Mouse (Mus musculus) heart, embryonic 12.5 days (tissue): ENCODE results near the gene Ap3s2. TPM values are rescaled to one million over a fixed set of nuclear protein-coding genes. Genes with fewer than 3 reads are reported as not detected.

ENCODE experiments used
- ATAC-seq: fragments of 200-750 bp; cut with Nextera tagmentation; 2 replicates; pipeline ENCODE4 v1.8.0; 2017; ENCODE audit warnings: moderate TSS enrichment, moderate library complexity; ENCODE audit not compliant: insufficient number of reproducible peaks, low FRiP score
- H3K27ac ChIP-seq: fragments of 300-500 bp; sonication (generic); 2 replicates; pipeline ENCODE4 v1.5.1; 2016; ENCODE audit warnings: mild to moderate bottlenecking, moderate library complexity; ENCODE audit not compliant: poor library complexity, severe bottlenecking
- H3K27me3 ChIP-seq: fragments of 300-500 bp; sonication (generic); replicated peaks from 2 replicates; pipeline ENCODE4 v1.6.1; 2016; ENCODE audit warnings: mild to moderate bottlenecking, moderate library complexity
- H3K36me3 ChIP-seq: fragments of 300-500 bp; sonication (generic); 2 replicates; pipeline ENCODE4 v1.6.1; 2016; ENCODE audit warnings: mild to moderate bottlenecking, moderate library complexity
- H3K4me1 ChIP-seq: fragments of 300-500 bp; sonication (generic); replicated peaks from 2 replicates; pipeline ENCODE4 v1.6.1; 2016; ENCODE audit warnings: mild to moderate bottlenecking
- H3K4me2 ChIP-seq: fragments of 300-500 bp; sonication (generic); 2 replicates; pipeline ENCODE4 v1.6.1; 2016; ENCODE audit warnings: mild to moderate bottlenecking, moderate library complexity
- H3K4me3 ChIP-seq: fragments of 300-500 bp; sonication (generic); 2 replicates; pipeline ENCODE4 v1.5.1; 2016; ENCODE audit warnings: mild to moderate bottlenecking
- H3K9ac ChIP-seq: fragments of 300-500 bp; sonication (generic); 2 replicates; pipeline ENCODE4 v1.6.1; 2016; ENCODE audit warnings: mild to moderate bottlenecking, moderate library complexity
- H3K9me3 ChIP-seq: fragments of 300-500 bp; sonication (generic); replicated peaks from 2 replicates; pipeline ENCODE4 v1.6.1; 2016; ENCODE audit warnings: mild to moderate bottlenecking, moderate library complexity
- WGBS: fragments of 180-500 bp; shearing (Covaris S2); methylation state at CpG from one replicate; pipeline ENCODE4 v1.1.7; 2016; 5-methylcytosine and 5-hydroxymethylcytosine counted together
- polyA plus RNA-seq: library from polyadenylated mRNA; unstranded; fragments of >200 nt; fragmentation: Nextera tagmentation; extraction: Ambion mirVana; gene quantifications from 2 replicates; pipeline ENCODE4 v1.2.1, GENCODE M21; 2016

Ap3s2 gene
- polyA plus RNA-seq = 33.4 and 36.6 TPM in 2 replicates

DNA sequence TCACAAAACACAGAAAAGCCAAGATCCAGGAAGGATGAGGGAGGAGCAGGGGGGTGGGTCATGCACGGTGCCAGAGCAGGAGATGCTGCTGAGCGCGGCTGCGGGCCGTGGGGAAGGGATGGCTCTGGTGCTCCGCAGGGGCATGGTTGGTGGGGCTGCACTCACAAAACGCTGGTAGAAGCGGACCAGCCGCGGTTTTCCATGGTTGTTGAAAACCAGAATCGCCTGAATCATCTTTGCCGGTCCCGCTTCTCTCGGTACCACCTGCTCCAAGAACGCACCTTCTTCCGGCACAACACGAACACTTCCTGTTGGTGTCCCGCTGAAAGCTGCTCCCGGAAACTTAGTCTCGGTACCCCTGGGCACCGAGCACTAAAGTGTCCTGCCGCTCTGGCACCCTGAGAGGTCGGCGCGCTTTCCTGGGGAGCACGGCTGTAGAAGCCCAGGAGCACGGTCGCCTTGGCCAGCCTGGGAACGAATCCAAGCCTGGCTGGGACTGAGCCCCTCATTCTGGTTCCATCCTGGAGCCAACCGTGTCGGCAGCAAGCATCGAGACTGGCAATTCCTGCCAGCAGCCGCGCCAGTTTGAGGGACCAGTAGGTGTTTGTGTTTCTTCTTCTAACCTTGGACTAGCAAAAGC, at the start of gene Ap3s2:
Gene Ap3s2 (minus strand): TSS at position 306 of the 640 bp plus-strand sequence.
- peak; percentile 89 for ATAC-seq
- WGBS = under 1% methylated on average over 34 of the region's 34 CpGs
- Histone ChIP-seq H3K27ac (peak within 1 kb of the TSS; percentile 69; the same call in 1 of the 2 replicates), H3K4me3 (peak within 1 kb of the TSS; percentile 66), H3K9me3 (no peaks in the 10 kb centered on the region), H3K27me3 (no peaks in the 10 kb centered on the region), H3K9ac (peak within 1 kb of the TSS; percentile 72), H3K4me1 (peaks cover 6% of the 10 kb centered on the region), H3K4me2 (peak within 1 kb of the TSS; percentile 82), H3K36me3 (peaks cover 8% of the 10 kb centered on the region; the same call in 1 of the 2 replicates)

DNA sequence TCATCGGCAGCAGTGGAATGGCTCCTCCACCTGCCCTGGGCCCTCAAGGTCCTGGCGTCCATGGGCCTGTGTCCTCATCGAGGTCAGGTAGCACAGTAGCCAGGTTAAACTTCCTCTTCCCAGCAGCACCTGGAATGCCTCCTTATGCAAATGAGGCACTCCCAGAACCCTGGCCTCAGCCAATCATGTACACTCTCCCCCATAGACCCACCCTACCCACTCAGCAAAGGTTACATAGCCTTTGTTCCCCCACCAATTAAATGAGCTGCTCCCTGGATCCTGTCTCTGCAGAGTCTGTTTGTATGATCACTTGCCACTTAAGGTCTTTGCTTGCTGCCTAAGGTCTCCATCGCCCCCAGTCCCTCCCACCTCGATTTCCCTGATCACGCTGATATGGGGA, 47.9 kb upstream of the Ap3s2 start:
- H3K9me3 ChIP-seq = no peaks in the 10 kb centered on the region
- ATAC-seq = no peak

DNA sequence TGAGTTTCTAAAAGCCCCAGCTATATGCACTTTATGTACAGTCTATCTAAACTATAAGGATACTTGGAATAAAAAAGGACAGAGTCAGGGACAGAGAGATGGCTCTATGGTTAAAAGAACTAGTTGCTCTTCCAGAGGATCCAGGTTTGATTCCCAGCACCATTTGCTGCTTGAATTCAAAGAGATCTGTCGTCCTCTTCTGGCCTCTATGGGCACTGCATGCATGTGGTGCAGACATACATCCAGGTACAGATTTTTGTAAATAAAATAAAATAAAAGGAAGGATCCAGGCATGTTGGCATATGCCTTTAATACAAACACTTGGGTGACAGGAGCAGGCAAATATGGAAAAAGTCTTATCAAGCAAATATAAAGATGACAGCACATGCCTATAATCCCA, 41.2 kb upstream of the Ap3s2 start:
- Histone ChIP-seq H3K4me3 (no peak overlapping the region), H3K36me3 (no peaks in the 10 kb centered on the region), H3K4me2 (no peak overlapping the region), H3K4me1 (no peaks in the 10 kb centered on the region), H3K9me3 (no peaks in the 10 kb centered on the region), H3K27ac (no peak overlapping the region), H3K9ac (no peak overlapping the region), H3K27me3 (no peaks in the 10 kb centered on the region)
- ATAC-seq = no peak
- 41% methylated on average over 1 of the region's 1 CpGs for WGBS

More for the DNA sequence above, 47.9 kb upstream of the Ap3s2 start:
- Histone ChIP-seq H3K27ac (no peak overlapping the region), H3K9ac (no peak overlapping the region), H3K4me1 (no peaks in the 10 kb centered on the region), H3K4me3 (no peak overlapping the region), H3K27me3 (no peaks in the 10 kb centered on the region), H3K36me3 (no peaks in the 10 kb centered on the region), H3K4me2 (no peak overlapping the region)
- WGBS = 76% methylated on average over 6 of the region's 6 CpGs

DNA sequence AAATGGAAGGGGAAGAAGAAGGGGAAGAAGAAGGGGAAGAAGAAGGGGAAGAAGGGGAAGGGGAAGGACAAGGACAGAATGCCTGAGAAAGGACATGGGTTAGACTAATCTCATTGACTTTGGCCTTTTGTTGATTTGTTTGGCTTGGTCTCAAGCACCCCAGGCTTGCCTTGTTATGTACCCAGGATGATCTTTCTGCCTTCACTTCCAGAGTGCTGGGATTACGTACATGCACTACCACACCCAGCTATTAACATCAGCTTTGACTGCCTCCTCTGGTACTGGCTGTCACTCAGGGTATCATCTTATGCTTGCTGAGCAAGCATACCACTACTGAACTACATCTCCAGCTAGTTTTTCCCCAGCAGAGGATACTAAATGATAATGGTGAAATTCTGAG, 35.7 kb upstream of the Ap3s2 start:
- peaks cover 6% of the 10 kb centered on the region; the same call in 1 of the 2 replicates for H3K9me3 ChIP-seq
- no peak overlapping the region for H3K9ac ChIP-seq

DNA sequence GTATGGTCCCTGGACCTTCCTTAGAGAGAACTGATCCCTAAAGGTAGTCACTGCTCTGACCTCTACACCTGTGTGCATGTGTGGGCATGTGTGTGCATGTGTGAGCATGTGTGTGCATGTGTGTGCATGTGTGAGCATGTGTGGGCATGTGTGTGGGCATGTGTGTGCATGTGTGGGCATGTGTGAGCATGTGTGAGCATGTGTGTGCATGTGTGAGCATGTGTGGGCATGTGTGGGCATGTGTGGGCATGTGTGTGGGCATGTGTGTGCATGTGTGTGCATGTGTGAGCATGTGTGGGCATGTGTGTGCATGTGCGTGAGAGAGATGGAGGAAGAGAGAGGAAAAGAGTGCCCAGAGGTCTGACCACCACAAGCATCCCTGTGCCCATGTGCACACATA, 34.4 kb upstream of the Ap3s2 start:
- no peak for ATAC-seq
- Histone ChIP-seq H3K9me3 (peaks cover 6% of the 10 kb centered on the region; the same call in 1 of the 2 replicates), H3K36me3 (no peaks in the 10 kb centered on the region), H3K9ac (no peak overlapping the region), H3K4me1 (no peaks in the 10 kb centered on the region), H3K4me2 (no peak overlapping the region), H3K4me3 (no peak overlapping the region), H3K27ac (no peak overlapping the region), H3K27me3 (no peaks in the 10 kb centered on the region)
- 86% methylated on average over 1 of the region's 1 CpGs for WGBS

More for the DNA sequence above, 35.7 kb upstream of the Ap3s2 start:
- H3K4me3 ChIP-seq = no peak overlapping the region
- H3K27me3 ChIP-seq = no peaks in the 10 kb centered on the region
- no peak overlapping the region for H3K4me2 ChIP-seq
- H3K36me3 ChIP-seq = no peaks in the 10 kb centered on the region
- H3K4me1 ChIP-seq = no peaks in the 10 kb centered on the region
- no peak overlapping the region for H3K27ac ChIP-seq
- ATAC-seq = no peak
- 88% methylated on average over 1 of the region's 1 CpGs for WGBS

DNA sequence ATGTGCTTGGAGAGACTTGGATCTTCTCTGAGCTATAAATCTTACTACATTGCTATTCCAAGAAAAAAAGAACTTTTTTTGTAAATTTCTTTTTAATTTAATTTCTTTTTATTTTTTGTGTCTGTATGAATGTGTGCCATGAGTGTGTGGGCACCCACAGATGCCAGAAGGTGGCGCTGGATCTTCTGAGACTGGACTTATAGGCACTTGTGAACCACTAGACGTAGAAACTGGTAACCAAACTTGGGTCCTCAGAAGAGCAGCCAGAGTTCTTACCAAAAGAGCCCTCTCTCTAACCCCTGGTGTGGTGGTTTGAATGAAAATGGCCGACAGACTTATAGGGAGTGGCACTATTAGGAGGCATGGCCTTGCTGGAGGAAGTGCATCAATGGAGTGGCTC, 30.6 kb upstream of the Ap3s2 start:
- Histone ChIP-seq H3K27me3 (no peaks in the 10 kb centered on the region), H3K9ac (no peak overlapping the region), H3K4me3 (no peak overlapping the region), H3K27ac (no peak overlapping the region), H3K4me1 (no peaks in the 10 kb centered on the region), H3K36me3 (no peaks in the 10 kb centered on the region), H3K4me2 (no peak overlapping the region), H3K9me3 (peaks cover 6% of the 10 kb centered on the region; the same call in 1 of the 2 replicates)
- no peak for ATAC-seq
- 74% methylated on average over 3 of the region's 3 CpGs for WGBS

DNA sequence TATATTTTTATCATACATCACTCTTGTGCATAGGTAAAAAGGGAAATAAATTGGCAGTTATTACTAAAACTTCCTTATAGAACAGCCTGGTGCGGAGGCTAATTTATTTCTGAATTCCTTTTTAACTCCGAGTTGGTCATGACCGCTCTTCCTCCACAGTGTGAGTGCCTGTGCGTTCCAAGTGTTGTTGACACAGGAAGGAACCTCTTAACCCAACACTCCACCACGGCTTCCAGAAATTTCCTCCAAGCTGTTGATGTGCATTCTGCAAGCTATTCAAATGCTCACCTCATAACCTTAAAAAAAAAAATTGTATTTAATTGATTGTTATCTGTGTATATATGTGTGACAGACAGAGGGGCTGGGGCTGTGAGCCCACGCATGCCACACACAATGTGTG, 29.8 kb upstream of the Ap3s2 start:
- no peak overlapping the region for H3K9ac ChIP-seq
- H3K4me3 ChIP-seq = no peak overlapping the region
- no peaks in the 10 kb centered on the region for H3K4me1 ChIP-seq
- no peak for ATAC-seq
- no peaks in the 10 kb centered on the region for H3K36me3 ChIP-seq
- no peaks in the 10 kb centered on the region for H3K27me3 ChIP-seq
- H3K4me2 ChIP-seq = no peak overlapping the region
- peaks cover 6% of the 10 kb centered on the region; the same call in 1 of the 2 replicates for H3K9me3 ChIP-seq
- no peak overlapping the region for H3K27ac ChIP-seq
- 73% methylated on average over 6 of the region's 6 CpGs for WGBS

DNA sequence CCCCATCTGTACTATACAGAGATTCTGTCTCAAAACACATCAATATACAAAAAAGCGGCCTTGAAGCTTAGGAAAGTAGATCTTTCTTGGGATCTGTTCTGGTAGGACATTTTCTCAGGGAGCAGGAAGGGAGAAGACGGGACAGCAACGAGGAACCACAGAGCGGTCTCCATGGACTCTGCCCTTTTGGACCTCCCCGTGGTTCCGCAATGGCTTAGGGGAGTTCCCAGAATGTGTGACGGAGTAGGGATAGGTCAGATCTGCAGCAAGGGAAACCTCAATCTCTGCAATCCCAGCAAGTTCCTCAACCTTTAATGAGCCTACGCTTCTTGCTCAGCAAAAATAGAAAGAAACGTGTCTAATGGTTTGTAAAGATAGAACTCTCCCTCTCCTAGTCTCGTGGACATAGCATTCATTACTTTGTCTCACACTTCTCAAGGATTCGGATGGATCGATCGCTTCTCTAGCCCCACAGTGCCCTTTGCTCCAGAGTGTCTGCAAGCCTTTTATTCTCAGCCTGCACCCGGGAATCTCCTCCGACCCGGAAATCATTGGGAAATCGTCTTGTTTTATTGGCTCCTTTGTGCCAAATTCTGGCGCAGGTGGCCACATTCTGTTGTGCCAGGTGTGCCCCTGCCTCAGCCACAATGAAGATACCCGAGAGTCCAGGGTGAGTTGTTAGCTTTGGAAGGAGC, 15.2 kb upstream of the Ap3s2 start:
- ATAC-seq = peak; percentile 53; the same call in 1 of the 2 replicates
- peak overlapping the region; percentile 57 for H3K4me3 ChIP-seq
- H3K27ac ChIP-seq = peak overlapping the region; percentile 48
- 19% methylated on average over 19 of the region's 19 CpGs for WGBS
- H3K4me2 ChIP-seq = peak overlapping the region; percentile 76
- no peaks in the 10 kb centered on the region for H3K27me3 ChIP-seq
- H3K9ac ChIP-seq = peak overlapping the region; percentile 79
- H3K4me1 ChIP-seq = peaks cover 14% of the 10 kb centered on the region
- H3K36me3 ChIP-seq = no peaks in the 10 kb centered on the region
- H3K9me3 ChIP-seq = no peaks in the 10 kb centered on the region

DNA sequence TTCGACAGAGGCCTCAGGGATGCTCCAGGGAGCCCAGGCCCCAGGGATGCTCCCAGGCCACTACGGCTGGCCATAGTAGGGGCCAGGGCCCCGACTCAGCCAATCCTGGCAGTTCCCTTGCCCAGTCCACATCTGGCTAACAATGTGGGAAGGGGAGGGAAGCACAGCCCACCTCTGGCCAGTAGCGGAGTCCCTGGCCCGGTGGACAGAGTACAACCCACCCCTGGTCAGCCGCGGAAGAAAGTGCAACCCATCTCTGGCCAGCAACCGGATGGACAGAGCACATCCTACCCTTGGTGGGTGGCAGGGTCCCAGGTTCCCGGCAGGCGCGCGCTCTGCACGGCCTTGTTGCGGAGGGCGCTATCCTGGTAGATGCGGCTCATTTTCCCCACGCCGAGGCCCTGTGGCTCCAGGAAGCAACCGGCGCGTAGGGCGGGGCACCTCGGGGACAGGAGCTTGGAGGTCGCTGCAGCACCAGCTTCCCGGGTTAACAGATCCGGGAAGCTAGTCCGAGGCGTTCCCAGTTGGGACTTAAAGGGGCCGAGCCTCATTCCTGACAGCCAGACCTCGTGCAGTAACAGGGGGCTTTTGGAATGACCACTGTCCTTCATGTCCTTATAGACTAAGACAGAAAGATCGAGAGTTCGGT, 14.5 kb upstream of the Ap3s2 start, which contains the start of gene Arpin:
Gene Arpin (minus strand): TSS at position 498 of the 649 bp plus-strand sequence.
- WGBS = under 1% methylated on average over 32 of the region's 32 CpGs
- Histone ChIP-seq H3K27me3 (no peaks in the 10 kb centered on the region), H3K4me3 (peak within 1 kb of the TSS; percentile 57), H3K9me3 (no peaks in the 10 kb centered on the region), H3K27ac (peak within 1 kb of the TSS; percentile 74), H3K36me3 (0 out of 2 replicates have a peak, but pooled peaks cover 2% of the 10 kb centered on the region), H3K4me2 (peak within 1 kb of the TSS; percentile 76), H3K9ac (peak within 1 kb of the TSS; percentile 79), H3K4me1 (peaks cover 14% of the 10 kb centered on the region)
- ATAC-seq = peak; percentile 82

DNA sequence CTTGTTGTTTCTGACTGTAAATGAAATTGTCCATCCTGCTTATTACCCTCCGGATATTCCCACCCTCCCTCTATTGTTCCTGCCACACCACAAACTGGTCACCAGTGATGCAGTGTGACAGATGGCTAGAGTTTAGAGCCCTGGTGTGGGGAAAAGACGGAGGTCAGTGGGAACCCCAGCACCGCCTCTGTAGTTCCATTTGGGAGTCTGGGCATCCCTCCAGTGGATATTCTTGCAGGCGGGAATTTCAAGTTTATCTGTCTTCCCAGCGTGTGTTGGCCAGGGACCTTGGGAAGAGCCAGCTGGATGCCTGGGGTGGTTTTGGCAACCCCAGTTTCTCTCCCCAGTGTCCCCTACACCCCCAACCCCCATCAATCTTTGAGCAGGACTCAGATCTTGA, 14.0 kb upstream of the Ap3s2 start:
- no peak for ATAC-seq
- Histone ChIP-seq H3K4me1 (peaks cover 14% of the 10 kb centered on the region), H3K4me3 (peak overlapping the region; percentile 57), H3K27ac (peak overlapping the region; percentile 74; the same call in 1 of the 2 replicates), H3K9me3 (no peaks in the 10 kb centered on the region), H3K4me2 (peak overlapping the region; percentile 76), H3K27me3 (no peaks in the 10 kb centered on the region), H3K36me3 (peaks cover 3% of the 10 kb centered on the region; the same call in 1 of the 2 replicates), H3K9ac (peak overlapping the region; percentile 79)
- 43% methylated on average over 5 of the region's 5 CpGs for WGBS

DNA sequence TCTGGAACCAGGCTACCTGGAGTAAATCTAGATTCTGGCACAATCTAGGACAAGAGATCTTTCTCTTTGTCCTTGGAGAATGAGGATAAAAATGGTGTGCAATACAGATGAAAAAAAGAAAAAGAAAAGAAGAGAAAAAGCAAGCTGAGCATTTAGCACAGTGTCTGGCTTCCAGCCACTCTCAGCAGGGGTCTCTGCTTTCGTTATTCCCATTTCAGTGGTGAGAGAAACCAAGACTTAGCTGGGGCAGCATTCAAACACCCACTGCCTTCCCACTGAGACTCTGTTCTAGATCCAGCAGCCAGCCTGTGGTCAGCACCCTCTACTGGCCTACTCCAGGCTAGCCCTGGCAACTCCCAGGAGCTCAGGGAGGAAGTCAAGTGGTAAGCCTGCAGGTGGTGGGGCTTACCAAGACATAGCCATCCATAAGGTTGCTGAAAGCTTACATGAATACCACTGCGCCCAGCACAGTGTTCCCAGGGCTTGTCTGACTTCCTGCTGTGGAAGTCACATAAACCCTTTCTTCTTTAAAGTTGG, 8.1 kb upstream of the Ap3s2 start:
- H3K4me1 ChIP-seq = no peaks in the 10 kb centered on the region
- no peak overlapping the region for H3K9ac ChIP-seq
- no peak overlapping the region for H3K4me3 ChIP-seq
- H3K27ac ChIP-seq = no peak overlapping the region
- peaks cover 46% of the 10 kb centered on the region for H3K36me3 ChIP-seq
- no peaks in the 10 kb centered on the region for H3K9me3 ChIP-seq
- no peak overlapping the region for H3K4me2 ChIP-seq
- no peaks in the 10 kb centered on the region for H3K27me3 ChIP-seq
- ATAC-seq = no peak
- WGBS = 77% methylated on average over 2 of the region's 2 CpGs
